Mouse (Mus musculus) lung, postnatal 0 days (tissue): ENCODE results near the gene Lrrc23. TPM values are rescaled to one million over a fixed set of nuclear protein-coding genes. Genes with fewer than 3 reads are reported as not detected.
"Not testable (repeated sequence)": the region's sequence is repeated elsewhere in the genome, so short reads cannot be mapped to it uniquely, and the experiment has no call there.

ENCODE experiments used
- ATAC-seq: fragments of 200-750 bp; cut with Nextera tagmentation; 2 replicates; pipeline ENCODE4 v1.8.0; 2017; ENCODE audit warnings: moderate library complexity
- DNase-seq: peaks from one replicate; pipeline ENCODE4 v3.0.0-alpha.2; 2016; ENCODE audit warnings: low spot score
- H3K27ac ChIP-seq: fragments of 300-500 bp; sonication (generic); 2 replicates; pipeline ENCODE4 v1.5.1; 2014; ENCODE audit warnings: antibody characterized with exemption, mild to moderate bottlenecking, low read length, mixed read lengths
- H3K27me3 ChIP-seq: fragments of 300-500 bp; sonication (generic); replicated peaks from 2 replicates; pipeline ENCODE4 v1.6.1; 2014; ENCODE audit warnings: low read length, mixed read lengths; ENCODE audit not compliant: insufficient read depth
- H3K36me3 ChIP-seq: fragments of 300-500 bp; sonication (generic); 2 replicates; pipeline ENCODE4 v1.6.1; 2014; ENCODE audit warnings: low read length, mixed read lengths; ENCODE audit not compliant: insufficient read depth
- H3K4me1 ChIP-seq: fragments of 300-500 bp; sonication (generic); 2 replicates; pipeline ENCODE4 v1.6.1; 2014; ENCODE audit warnings: antibody characterized with exemption, low read depth, low read length, mixed read lengths; ENCODE audit not compliant: insufficient read depth
- H3K4me2 ChIP-seq: fragments of 300-500 bp; sonication (generic); replicated peaks from 2 replicates; pipeline ENCODE4 v1.6.1; 2014; ENCODE audit warnings: low read depth, mild to moderate bottlenecking, low read length, moderate library complexity, mixed read lengths
- H3K4me3 ChIP-seq: fragments of 300-500 bp; sonication (generic); 2 replicates; pipeline ENCODE4 v1.5.1; 2014; ENCODE audit warnings: low read depth, low read length
- H3K9ac ChIP-seq: fragments of 300-500 bp; sonication (generic); replicated peaks from 2 replicates; pipeline ENCODE4 v1.6.1; 2014; ENCODE audit warnings: low read depth, mild to moderate bottlenecking
- H3K9me3 ChIP-seq: fragments of 300-500 bp; sonication (generic); 2 replicates; pipeline ENCODE4 v1.6.1; 2016; ENCODE audit warnings: low read length, mixed read lengths
- CTCF ChIP-seq: IDR thresholded peaks from 2 replicates; pipeline ENCODE4 v1.5.1; 2016; ENCODE audit warnings: antibody characterized with exemption, mild to moderate bottlenecking
- EP300 ChIP-seq: IDR thresholded peaks from 2 replicates; pipeline ENCODE4 v1.6.1; 2016; ENCODE audit warnings: antibody characterized with exemption, mild to moderate bottlenecking, control low read depth
- WGBS: fragments of 180-500 bp; shearing (Covaris S2); extraction: QIAGEN DNeasy Blood & Tissue Kit; methylation state at CpG from one replicate; pipeline ENCODE4 v1.1.7; 2014; 5-methylcytosine and 5-hydroxymethylcytosine counted together
- polyA plus RNA-seq: library from polyadenylated mRNA; unstranded; fragments of >200 nt; fragmentation: Nextera tagmentation; extraction: Ambion mirVana; gene quantifications from 2 replicates; pipeline ENCODE4 v1.2.1, GENCODE M21; 2015

Lrrc23 gene
- polyA plus RNA-seq, 1 experiment from 2014 or later: 26.7 TPM

DNA sequence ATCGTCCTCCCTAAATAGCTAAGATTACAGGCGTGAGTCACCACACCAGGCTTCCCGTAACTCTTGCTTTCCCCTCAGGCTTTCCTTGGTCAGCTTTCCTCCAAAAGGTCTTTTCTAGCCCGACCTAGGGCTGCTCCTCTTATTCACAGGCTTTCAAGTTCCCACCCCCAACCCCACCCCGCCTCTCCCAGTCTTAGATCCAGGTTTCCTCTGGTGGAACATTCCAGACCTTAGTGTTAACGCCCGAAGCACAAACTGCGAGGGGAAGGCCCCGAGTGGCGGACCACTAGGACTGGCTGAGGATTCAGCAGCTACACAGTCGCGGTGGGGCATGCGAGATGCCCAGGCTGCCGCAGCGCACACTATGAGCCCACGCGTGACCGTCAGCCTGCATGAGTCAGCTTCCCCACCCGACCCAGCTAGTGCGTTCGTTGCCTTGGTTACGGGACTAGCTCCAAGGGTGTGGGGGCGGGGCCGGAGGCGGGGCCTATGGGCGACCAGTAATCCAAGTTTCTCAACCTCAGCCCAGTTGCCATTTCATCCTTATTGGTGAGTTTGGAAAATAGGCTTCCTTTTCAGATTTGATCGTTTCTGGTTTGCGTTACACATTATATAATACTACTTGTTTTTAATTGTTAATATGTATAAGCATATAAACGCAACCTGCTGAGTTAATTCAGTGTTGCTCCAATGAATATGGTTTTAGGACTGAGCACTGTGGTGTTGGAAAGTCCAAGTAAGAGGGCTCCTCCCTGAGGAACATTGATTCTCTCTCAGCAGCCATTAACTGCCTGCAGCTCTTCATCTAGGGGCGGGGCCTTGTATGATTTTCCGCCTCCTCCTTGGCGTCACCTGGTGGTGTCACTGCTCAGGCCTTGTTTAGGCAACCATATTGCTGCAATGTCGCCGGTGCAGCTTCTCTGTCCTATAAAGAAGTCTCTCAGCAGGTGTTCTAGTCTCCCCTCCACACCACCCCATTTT is 26.1 kb upstream of the Lrrc23 start:
- no peaks in the 10 kb centered on the region for H3K36me3 ChIP-seq
- H3K4me1 ChIP-seq: peaks cover 11% of the 10 kb centered on the region
- peak overlapping the region; percentile 43 for H3K4me3 ChIP-seq
- H3K9ac ChIP-seq: peak overlapping the region; percentile 39; the same call in 1 of the 2 replicates
- H3K4me2 ChIP-seq: peak overlapping the region; percentile 65
- TF ChIP-seq CTCF (peak; percentile 60), EP300 (0 out of 2 replicates have a peak, but pooled peaks have one; percentile 4)
- WGBS: 1% methylated on average over 34 of the region's 34 CpGs
- DNase-seq: peak; percentile 98
- ATAC-seq: peak; percentile 85
- H3K27me3 ChIP-seq: no peaks in the 10 kb centered on the region
- peak overlapping the region; percentile 94 for H3K27ac ChIP-seq
- no peaks in the 10 kb centered on the region for H3K9me3 ChIP-seq

DNA sequence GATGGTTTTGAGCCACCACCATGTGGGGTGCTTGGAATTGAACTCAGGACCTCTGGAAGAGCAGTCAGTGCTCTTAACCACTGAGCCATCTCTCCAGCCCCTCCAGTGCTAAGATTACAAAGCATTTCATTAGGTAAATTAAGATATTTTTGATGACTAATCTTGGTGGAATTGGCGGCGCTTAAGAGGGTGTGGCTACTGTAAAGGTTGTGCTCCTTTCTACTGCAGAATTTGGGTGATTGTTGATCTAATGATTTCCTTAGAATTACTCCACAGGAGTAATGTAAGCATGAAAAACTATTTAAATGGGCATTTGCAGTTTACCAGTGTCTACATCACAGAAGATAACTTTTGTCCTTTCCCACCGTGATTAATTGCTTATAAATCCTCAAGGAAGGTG is 24.8 kb upstream of the Lrrc23 start:
- H3K4me2 ChIP-seq: no peak overlapping the region
- peaks cover 7% of the 10 kb centered on the region for H3K4me1 ChIP-seq
- TF ChIP-seq CTCF: no peak
- TF ChIP-seq EP300: no peak
- no peak overlapping the region for H3K27ac ChIP-seq
- DNase-seq: no peak
- ATAC-seq: no peak
- no peaks in the 10 kb centered on the region for H3K27me3 ChIP-seq
- H3K9ac ChIP-seq: no peak overlapping the region
- H3K9me3 ChIP-seq: no peaks in the 10 kb centered on the region
- no peaks in the 10 kb centered on the region for H3K36me3 ChIP-seq
- WGBS: 93% methylated on average over 3 of the region's 3 CpGs
- H3K4me3 ChIP-seq: no peak overlapping the region

DNA sequence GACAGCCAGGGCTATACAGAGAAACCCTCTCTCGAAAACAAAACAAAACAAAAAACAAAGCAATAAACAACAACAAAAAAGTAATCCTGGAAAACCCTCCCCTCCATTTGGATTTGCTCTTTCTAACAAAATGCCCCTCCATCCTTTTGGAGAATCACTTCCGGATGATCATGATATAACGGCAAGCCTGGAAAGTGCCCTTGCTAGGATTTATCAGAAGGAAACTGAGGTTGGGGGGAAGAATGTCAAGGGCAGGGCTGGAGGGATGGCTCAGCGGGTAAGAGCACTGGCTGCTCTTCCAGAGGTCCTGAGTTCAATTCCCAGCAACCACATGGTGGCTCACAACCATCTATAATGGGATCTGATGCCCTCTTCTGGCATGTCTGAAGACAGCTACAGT is 24.2 kb upstream of the Lrrc23 start:
- not testable (repeated sequence) for H3K4me2 ChIP-seq, H3K9ac ChIP-seq, ATAC-seq

DNA sequence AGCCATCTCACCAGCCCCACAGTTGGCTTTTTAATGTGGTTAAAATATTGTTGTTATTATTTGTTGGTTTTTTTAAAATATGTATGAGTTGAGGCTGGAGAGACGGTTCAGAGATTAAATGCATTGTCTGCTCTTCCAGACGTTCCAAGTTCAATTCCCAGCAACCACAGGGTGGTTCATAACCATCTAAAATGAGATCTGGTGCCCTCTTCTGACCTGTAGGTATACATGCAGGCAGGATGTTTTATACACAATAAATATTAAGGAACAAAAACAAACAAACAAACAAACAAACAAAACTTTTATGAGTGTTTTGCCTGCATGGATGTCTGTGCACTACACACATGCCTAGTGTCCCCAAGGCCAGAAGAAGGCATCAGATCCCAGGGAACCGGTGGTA is 23.5 kb upstream of the Lrrc23 start:
- Histone ChIP-seq H3K9ac (no peak overlapping the region), H3K36me3 (no peaks in the 10 kb centered on the region), H3K9me3 (no peaks in the 10 kb centered on the region), H3K4me2 (no peak overlapping the region), H3K27me3 (no peaks in the 10 kb centered on the region), H3K4me3 (no peak overlapping the region), H3K4me1 (peaks cover 7% of the 10 kb centered on the region), H3K27ac (no peak overlapping the region)
- ATAC-seq (no peak), DNase-seq (no peak)
- TF ChIP-seq EP300 (no peak), CTCF (no peak)
- WGBS: 79% methylated on average over 3 of the region's 3 CpGs

More for the DNA sequence above, 24.2 kb upstream of the Lrrc23 start:
- H3K4me1 ChIP-seq, DNase-seq, H3K9me3 ChIP-seq, H3K27me3 ChIP-seq, H3K36me3 ChIP-seq, H3K27ac ChIP-seq, H3K4me3 ChIP-seq: not testable (repeated sequence)
- 98% methylated on average over 4 of the region's 4 CpGs for WGBS

DNA sequence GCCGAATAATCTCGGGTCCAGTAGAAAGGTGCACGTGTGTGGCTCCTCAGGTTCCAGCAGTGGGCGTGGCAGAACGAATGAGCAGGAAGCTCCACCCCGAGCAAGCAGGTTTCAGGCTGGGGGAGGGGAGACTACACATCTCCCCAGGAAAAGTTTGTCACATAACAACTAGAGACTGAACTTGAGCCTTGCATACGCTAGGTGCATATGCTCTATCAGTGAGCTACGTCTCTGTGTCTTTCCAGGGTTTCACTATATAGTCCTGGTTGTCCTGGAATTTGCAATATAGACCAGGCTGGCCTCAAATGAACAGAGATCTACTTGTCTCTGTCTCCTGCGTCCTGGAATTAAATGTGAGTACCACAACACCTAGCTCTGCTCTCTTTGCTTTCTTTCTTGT is 22.9 kb upstream of the Lrrc23 start:
- H3K4me3 ChIP-seq, H3K27ac ChIP-seq, H3K36me3 ChIP-seq, H3K27me3 ChIP-seq, H3K4me2 ChIP-seq, H3K9ac ChIP-seq, ATAC-seq, DNase-seq, H3K4me1 ChIP-seq, H3K9me3 ChIP-seq: not testable (repeated sequence)
- WGBS: 7% methylated on average over 5 of the region's 9 CpGs

DNA sequence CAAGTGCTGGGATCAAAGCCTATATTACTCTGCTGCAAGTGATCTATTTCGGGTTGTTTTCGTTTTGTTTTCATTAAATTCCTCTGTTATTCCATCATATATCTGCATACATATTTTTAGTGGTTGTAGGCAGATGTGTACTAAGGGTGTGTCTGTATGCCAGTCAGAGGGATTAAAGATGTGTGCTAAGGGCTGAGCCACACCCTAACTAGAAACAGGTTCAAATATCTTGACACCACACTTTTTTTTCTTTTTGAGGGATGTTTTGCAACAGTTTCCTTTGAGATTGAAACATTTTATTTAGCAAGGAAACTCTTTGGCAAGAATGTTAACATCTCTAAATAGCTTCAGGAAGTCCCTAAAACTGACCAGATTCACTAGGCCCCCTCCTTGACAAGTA is 16.7 kb upstream of the Lrrc23 start:
- no peak for TF ChIP-seq CTCF
- TF ChIP-seq EP300: no peak
- WGBS: 70% methylated on average over 2 of the region's 2 CpGs
- H3K36me3 ChIP-seq: no peaks in the 10 kb centered on the region
- H3K4me3 ChIP-seq: no peak overlapping the region
- ATAC-seq (no peak), DNase-seq (no peak)
- H3K4me2 ChIP-seq: no peak overlapping the region
- H3K27ac ChIP-seq: no peak overlapping the region
- H3K9ac ChIP-seq: no peak overlapping the region
- H3K9me3 ChIP-seq: no peaks in the 10 kb centered on the region
- H3K27me3 ChIP-seq: no peaks in the 10 kb centered on the region
- H3K4me1 ChIP-seq: no peaks in the 10 kb centered on the region
